Mouse (Mus musculus) heart, adult 2 months (tissue): ENCODE measurements around the gene Zfp978.
"Not testable (repeated sequence)": the region's sequence is repeated elsewhere in the genome, so short reads cannot be mapped to it uniquely, and the experiment has no call there.

Experiments
- CTCF ChIP-seq: fragments of 200-600 bp; IDR thresholded peaks from 2 replicates; pipeline ENCODE4 v1.8.1; 2022; ENCODE audit warnings: antibody characterized with exemption, mild to moderate bottlenecking, moderate library complexity
- EP300 ChIP-seq: fragments of 200-500 bp; IDR thresholded peaks from 2 replicates; pipeline ENCODE4 v1.6.1; 2011; ENCODE audit warnings: low read depth, low read length, control low read depth; ENCODE audit not compliant: insufficient read depth
- POLR2A ChIP-seq: fragments of 200-500 bp; IDR thresholded peaks from 2 replicates; pipeline ENCODE4 v1.6.1; 2011; ENCODE audit warnings: mild to moderate bottlenecking, low read depth, low read length, control low read depth; ENCODE audit not compliant: insufficient read depth

GRCm38 (mm10) chr4:147421316-147421715 is 60.2 kb downstream of the Zfp978 start:
- TF ChIP-seq CTCF, EP300, POLR2A: not testable (repeated sequence)
